Mouse (Mus musculus) yolk sac, embryonic 10.5 days (tissue): ENCODE results near the gene Mat1a.
A peak's percentile ranks its signal among the peaks of the same experiment; 100 is the strongest.

Source experiments
- DNase-seq: peaks from one replicate; pipeline ENCODE4 v3.0.0-alpha.2; 2017; ENCODE audit warnings: low spot score

Mat1a gene

DNA sequence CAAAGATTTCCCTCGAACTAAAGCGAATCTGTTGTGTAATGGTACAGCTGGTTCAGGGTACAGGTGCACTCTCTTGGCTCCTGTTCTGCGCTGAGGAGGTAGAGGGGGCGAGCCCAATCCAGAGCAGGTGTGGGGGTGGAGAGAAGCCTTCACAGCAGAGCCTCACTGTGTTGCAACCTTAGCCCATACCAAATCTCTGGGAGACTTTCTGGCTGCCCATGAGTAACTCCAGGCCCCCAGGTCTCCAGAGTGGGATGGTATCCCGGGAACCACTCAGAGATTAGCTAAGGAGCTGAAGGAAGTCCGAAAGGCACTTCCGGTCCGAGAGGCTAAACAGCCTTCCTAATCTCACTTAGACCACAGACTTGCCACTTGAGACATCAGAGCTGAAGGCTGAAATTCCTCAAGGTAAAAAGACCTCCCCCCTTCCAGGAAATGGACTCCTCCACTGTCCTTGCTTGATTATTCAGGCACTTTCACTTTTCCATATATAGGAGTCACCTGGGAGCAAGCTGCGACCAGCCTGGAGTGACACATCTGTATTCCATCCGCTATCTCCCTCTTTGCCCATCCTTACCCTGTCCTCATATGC, at the start of gene Mat1a:
Gene Mat1a (plus strand): TSS at position 183 of the 592 bp plus-strand sequence.
- no peak for DNase-seq

DNA sequence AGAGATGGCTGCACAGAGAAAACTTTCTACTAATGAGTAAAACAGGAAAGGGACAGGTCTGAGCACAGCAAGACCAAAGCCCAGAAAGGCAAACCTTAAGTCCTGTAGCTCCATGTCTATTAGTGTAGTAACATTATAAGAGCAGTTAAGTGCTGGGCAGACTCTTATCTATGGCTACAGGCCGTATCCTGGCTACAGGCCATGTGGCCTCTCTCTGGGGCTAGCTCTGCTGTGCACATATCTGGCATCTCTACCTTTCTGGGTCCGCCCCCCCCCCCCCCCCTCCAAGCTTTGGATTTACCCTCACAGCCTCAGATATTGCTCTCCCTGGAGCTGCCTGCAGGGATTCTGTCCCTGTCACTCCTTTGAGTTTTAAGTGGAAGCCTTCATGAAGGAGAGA, 39.7 kb upstream of the Mat1a start:
- peak; percentile 16 for DNase-seq

DNA sequence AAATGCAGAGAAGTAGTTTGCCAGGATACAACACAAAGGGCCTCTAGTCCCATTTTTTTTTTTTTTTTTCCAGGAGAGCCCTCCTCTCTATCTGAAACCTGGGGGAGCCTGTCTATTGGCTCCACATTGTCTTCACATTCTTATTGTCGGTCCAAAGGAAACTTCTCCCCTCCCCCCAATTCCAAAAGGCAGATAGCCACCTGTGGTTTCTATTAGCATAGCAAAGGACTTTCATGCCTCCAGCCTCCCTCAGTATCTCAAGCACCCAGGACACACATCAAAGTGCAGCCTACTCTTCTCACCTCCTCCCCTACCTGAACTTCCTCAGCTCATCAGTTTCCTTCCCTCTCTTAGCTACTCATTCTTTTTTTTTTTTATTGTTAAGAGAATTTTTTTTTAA, 38.4 kb upstream of the Mat1a start:
- DNase-seq, result peak; percentile 53

DNA sequence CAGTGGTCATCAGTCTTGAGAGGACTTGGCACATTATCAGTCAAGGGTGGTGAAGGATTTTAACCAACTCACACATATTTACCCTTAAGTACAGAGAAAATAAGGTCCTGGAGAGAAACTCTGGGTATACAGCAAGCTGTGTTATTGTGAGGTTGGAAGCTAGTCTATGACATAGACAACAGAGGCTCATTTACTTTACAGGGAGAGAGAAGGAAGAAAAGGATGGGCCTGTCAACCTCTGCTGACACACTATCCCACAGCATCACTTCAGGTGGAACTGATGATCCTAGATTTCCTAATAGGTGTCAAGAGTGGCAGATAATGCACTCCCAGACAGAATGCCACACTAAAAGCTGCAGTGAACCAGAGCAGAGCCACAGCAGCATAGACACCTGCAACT, 35.7 kb upstream of the Mat1a start, which contains the start of gene Dydc2:
Gene Dydc2 (minus strand): TSS at position 101 of the 400 bp plus-strand sequence.
- no peak for DNase-seq

DNA sequence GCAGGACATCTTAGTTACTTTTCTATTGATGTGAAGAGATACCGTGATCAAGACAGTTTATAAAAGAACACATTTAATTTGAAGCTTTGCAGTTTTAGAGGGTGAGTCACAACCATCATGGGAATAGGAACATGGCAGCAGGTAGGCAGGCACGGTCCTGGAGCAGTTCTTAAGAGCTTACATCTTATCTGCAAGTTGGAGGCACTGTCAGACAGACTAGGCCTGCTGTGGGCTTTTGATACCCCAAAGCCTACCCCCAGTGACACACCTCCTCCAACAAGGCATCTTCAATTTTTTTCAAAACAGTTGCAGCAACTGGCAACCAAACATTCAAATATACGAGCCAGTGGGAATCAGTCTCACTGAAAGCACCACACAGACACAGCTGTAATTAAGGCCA, 34.5 kb upstream of the Mat1a start:
- DNase-seq, result no peak

DNA sequence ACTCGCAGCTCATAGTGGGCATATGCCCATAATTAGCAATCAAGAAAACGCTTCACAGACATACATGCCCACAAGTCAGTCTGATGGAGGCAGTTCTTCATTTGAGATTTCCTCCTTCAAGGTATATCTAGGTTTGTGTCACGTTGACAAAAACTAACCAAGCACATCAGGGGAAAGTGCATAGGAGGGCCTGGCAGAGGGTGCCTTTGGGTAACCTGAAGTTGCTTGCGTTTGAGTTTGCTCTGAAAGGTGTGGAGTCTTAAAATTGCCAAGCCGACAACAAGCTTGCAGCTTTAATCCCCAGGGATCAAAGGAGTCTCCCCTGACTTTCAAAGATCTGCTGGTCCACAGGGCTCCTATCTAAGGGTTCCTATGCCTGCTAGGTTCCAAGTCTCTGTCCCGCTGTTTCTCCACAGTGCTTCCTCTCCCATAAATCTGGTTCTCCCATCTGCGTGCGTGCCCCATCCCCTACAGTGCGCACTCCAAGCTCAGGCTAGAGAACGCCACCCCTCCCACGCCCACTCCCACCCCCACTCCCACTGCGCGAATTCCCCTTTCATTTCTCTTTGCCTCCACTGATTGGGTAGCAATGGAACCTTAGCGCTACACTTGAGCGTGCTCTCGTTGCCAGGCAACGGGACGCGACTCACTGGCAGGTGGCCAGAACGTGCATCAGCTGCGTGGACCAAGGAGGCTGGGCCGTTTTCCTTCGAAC, 32.4 kb upstream of the Mat1a start, which contains the start of gene Dydc1:
Gene Dydc1 (plus strand): TSS at position 683 of the 715 bp plus-strand sequence.
- DNase-seq, result no peak

DNA sequence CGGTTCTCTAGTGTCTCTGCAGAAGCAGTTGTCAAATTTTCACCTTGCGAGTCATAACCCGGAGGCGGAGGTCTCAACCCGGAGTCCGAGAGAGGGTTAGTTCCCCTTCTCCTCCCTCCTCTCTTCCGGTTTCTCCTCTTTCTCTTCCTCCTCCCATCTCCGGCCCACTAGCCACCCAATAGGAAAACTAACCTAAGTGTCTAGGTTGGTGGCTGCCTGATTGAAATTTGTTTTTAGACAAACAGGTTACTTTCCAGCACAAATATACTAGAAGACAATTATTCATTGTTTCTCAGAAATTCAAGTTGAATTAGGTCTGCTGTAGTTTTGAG, 31.9 kb upstream of the Mat1a start:
- peak; percentile 49 for DNase-seq

DNA sequence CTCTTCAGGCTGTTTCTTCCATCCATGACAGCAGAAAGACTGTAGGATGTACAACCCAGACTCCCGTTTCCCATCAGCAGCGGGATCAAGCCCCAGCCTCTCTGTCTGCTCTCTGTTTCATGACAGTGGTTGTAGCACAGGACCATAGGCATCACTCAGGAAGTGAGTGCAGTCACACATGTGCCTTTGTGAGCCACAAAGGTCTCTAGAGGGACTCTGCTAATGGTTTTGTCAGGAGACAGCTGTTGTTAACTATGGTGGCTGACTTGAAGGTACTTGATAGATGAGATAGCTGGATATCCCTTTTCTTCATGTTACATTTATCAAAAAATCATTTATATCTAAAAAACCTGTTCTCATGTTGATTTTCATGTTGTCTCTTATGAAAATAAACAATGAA, 22.4 kb upstream of the Mat1a start:
- DNase-seq, result no peak

DNA sequence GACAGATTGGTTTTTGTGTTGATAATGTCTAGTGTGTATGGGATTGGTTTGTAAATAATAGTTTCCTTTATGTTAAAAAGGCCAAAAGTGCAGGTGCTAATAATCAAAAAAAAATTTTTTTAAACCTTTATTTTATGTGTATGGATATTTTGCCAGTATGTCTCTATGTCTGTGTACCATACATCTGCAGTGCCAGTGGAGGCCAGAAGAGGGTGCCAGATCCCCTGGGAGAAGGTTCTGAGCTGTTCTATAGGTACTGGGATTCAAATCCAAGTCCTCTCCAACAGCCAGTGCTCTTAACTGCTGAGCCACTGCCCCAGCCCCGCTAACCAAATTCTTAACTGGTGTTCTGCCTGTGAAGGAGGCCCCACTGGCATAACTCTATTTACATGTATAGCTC, 17.3 kb upstream of the Mat1a start:
- DNase-seq, result no peak

DNA sequence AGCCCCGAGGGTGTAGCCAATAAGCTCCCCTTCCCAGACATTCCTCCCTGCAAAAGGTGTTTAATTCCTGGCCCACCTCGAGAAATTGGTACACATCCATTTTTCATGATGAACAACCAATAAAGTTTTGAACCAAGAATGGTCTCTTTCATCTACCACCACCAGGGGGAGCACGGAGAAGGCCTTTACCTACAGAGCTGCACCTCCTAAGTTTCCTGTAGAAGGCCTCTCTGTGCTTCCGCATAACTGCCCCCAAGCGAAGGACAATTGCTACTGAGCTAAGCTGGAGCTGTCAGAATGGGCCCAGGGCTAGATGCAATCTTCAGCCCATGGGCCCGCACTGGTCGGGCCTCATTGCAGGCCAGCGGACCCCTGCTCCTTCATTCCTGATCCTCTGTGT, 14.1 kb upstream of the Mat1a start:
- peak; percentile 26 for DNase-seq

DNA sequence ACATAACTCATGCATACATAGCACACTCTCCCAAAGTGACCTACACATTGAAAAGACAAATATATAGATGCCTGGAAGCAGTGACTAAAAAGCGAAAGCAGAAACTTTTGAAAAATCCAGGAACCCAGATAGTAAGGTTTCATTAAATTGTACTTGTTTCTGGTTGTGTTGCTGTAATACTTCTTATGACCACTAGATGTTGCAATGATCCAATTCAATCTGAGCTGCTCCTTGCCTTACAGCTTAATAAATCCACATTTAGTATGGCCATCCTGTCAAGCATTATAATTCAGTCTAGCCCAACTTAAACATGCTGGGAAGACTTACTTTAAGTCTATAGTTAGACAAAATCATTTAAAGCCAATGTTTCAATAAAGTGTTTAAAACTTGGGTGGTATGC, 10.7 kb upstream of the Mat1a start:
- no peak for DNase-seq

DNA sequence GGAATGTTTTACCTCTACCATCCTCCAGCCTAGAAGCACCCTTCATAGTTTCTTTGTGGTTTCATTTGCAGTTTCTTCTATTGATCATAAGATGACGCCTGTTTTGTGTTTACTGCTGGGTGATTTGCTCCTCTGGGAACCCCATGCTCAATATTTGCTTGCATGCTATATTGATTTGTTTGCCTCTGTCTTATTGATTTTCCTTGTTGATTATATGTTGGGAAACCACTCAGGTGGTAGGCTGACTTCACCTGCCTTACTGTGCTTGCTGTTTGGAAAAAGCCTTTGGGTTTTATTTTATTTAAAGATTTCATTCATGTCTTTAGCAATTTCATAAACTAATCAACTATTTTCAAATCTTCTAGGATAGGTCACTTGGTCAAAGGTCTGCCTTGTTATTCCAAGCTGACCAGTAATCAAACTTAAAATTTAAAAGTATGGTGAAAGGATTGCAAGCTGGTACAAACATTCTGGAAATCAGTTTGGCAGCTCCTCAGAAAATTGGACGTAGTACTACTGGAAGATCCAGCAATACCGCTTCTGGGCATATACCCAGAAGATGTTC, 8.5 kb upstream of the Mat1a start:
- DNase-seq, result no peak

DNA sequence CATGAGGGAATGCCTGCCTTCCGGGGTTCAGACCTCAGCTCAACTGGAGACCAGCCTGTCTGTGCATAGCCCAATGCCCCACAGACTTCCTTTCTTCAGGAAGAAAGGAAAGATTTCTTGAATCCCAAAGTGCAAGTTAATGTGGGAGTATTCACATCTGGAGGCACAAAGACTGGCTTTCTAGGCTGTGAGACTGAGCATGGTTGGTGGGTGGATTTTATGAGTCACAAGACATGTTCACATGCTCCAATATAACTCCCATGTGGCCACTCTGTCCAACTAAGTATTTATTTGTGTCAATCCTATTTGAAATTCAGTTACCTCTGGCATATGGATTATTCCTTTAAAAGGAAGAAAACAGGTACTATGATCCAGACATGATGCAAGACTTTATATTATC, 6.1 kb upstream of the Mat1a start:
- no peak for DNase-seq

DNA sequence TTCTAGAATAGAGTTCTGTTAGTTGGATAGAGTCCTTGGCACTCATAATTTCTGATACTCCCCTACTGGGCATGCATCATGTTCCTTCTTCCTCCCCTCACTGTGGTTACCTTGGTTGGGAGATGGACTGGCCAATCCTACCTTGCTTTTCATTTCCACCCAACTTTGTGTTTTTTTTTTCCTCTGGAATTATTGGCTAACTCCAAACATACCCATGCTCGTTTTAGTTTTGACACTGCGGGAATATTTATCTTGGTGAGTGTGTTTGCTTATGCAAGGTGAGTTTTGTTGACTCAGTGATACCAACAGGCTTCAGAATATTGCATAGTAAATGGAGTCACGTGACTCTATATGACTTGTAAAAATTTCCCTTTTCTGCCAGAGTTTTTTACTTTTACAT, 4.1 kb upstream of the Mat1a start:
- DNase-seq, result no peak

DNA sequence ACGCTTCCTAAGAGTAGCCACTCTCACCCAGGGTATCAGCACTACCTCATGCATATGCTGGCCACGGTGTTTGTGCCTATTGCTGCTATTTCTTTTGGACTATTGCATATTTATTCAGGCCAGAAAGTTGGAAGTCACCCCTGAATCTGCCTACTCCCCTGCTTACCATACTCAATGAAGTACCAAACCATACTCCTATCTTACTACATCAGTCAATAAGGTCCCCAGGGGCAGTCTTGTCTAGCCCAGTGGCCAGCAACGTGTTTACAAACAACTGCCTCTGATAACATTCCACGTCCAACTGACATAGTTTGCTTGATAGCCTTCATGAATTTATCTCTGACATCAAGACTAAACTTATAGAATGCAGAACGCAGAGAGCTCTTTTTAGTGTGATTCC, 3.6 kb upstream of the Mat1a start:
- no peak for DNase-seq

DNA sequence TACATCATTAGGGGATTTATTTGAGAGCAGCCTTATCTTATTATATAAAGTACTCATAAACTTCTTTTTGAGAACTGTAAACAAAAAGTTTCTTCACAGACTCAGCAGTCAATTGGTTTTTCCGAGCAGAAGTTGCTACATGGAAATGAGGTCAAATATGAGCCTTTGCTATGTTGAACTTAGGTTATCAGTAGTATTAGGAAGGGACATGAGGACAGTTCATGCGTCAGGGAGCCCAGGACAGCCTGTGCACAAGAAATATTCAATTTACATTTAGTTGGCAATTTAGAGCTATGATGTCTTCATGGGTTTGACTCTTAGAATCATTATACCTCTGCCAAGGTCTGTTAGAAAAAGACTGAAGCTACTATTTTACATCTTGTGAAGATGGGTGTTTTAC, 2.6 kb upstream of the Mat1a start:
- no peak for DNase-seq

DNA sequence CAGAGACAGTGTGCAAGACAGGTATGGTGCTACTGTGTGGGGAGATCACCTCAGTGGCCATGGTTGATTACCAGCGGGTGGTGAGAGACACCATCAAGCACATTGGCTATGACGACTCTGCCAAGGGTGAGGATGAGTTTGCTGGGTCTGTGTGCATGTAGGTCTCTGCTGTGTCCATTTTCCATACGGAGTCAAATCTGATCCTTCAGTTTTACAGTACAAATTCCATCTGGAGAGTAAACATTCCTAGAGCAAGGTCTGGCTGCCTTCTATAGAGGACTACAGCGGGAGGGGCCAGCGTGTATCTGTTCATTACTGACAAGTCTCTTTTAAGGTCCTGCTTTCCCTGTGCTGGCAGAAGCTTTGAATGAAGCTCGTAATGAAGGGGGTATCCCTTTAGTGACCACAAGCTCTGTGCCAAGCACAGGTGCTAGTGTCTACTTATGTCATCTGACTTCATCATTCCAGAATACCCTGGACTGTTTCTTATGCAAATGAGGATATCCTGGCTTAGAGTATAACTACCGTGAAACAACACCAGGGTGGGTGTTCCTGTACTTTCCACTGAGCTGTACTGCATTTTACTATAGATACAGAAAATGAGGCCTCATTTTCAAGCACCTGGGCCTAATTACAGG, 6.3 kb downstream of the Mat1a start:
- DNase-seq, result no peak

DNA sequence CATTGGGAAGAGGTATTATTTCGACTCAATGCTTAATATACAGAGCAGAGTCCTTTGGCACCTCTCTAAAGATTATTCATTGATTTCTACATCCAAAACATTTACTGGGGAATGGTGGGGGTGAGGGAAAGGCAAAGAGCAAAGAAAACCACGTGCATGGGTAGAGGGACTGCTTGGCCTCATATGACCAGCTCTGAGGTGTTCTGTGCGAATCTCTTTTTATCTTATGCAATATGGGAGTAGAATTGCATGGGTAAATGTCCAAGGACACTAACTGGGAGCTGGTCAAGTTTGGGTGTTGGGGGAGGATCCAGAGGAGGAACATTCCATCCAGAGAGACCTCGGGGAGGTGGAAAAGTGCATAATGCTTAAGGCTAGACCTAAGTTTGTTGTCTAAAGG, 8.1 kb downstream of the Mat1a start:
- no peak for DNase-seq

DNA sequence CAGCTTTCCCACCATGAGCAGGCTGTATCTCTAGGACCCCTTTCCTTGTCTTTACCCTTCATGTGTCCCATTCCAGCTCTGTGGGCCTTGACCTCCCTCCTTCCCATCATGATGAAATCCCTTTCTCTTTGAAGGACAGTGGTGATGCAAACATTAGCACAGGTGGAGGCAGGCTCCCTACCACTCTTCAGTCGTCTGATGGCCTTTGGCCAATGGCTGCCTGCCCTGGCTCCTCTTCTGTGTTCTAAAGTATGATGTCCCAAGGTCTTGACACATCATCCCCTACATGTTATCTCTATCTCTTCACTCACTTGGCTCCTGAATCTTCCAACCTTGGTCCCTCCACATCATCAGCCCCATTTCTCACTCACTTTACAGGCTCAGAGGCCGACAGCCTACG, 11.4 kb downstream of the Mat1a start:
- no peak for DNase-seq

DNA sequence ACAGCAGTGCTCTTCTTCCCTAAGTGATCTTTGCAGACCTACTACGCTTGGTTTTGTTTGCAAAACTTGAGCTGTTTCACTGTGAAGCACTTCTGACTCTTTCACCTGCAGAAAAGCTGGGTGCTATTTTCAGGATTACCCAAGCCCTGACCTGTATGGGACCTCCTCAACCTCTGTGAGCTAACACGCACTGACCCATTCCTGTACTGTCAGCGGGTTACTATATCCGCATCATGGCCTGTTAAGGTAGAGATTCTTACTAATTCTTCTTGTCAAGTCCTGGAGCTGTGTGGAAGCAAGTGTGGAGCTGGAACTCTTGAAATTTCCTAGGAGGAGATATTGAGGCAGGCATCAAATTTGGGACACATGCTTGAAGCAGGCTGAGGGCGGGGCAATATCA, 19.8 kb downstream of the Mat1a start:
- no peak for DNase-seq

DNA sequence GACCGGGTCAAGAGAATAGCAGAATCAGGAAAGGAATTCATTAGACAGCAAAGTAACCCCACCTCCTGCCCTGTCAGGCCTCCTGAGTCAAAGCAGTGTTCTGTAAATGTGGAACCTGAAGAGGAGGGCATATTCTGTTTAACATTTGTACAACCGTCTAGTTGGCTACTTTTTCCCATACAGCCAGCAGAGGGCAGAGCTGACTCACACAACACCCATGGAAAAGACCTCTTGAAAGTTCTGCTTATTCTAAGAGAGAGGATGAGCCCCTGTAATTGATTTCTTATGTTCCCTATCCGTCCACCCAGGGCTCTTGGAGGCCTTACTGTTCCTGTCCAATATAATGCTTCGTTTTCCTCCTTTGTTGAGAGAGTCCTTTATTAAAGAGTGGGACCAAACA, 23.2 kb downstream of the Mat1a start:
- peak; percentile 20 for DNase-seq

DNA sequence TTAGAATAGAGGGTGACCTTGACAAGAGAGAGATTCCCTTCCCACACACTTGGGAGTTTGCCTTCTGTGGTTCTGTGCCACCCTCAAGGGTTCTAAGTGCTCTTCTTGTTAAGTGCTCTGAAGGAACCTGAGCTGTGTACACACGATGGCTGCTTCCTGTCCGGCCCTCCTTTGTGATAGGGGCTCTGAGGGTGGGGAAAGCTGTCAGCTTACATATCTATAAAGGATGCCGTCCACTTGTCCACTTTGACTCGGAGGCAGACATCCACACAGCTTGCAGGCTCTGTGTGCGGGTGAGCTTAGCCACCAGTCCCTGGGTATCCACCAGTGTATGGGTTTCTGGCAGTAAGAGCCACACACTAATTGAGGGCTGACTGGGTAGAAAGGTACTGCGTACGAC, 26.7 kb downstream of the Mat1a start, which contains the start of gene Sftpa1:
Gene Sftpa1 (plus strand): TSS at position 243 of the 400 bp plus-strand sequence.
- no peak for DNase-seq

DNA sequence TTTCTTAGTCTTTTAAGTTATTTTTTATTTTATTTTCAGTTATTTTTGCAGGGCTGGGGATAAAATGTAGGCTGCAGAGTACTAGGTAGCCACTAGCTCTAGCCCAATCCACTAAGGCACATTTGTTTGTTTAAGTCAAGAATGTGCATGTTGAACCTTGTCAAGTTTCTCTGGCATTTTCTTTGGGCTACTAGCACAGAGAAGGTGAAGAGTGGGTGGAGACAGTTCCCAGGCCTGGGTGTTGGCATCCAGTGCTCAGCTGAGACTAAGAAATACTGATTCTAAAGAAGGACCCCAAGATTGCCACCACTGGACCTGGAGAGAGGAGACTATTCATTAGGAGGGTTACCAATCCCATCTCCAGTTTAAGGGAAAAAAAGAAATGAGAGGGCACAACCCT, 32.2 kb downstream of the Mat1a start:
- DNase-seq, result no peak
